Mouse (Mus musculus): Measurements from ENCODE around the gene AU040320.

AU040320 gene

GRCm38 (mm10) chr4:126868699-126869098, 115.4 kb downstream of the AU040320 start:
- no peak for DNase-seq

GRCm38 (mm10) chr4:126872717-126873116, 119.4 kb downstream of the AU040320 start:
- DNase-seq = no peak

- DNase-seq = no peak
Observed at GRCm38 (mm10) chr4:126879560-126880275, 126.4 kb downstream of the AU040320 start.

GRCm38 (mm10) chr4:126883602-126884001, 130.3 kb downstream of the AU040320 start:
- no peak for DNase-seq

- no peak for DNase-seq
Observed at GRCm38 (mm10) chr4:126885953-126886352, 132.6 kb downstream of the AU040320 start.

GRCm38 (mm10) chr4:126889879-126890278, 136.5 kb downstream of the AU040320 start:
- DNase-seq = no peak

Measured in kidney, adult 18-20 months (tissue).